Mouse (Mus musculus) urinary bladder, postnatal 14 days (tissue): ENCODE measurements around the gene Lrrc41.
A peak's percentile ranks its signal among the peaks of the same experiment; 100 is the strongest.

ENCODE experiments used
- DNase-seq: peaks from one replicate; pipeline ENCODE4 v3.0.0; 2021; ENCODE audit warnings: low spot score

Lrrc41 gene

GRCm38 (mm10) chr4:116074861-116075620 is at the start of gene Lrrc41, which contains the start of gene Uqcrh:
Gene Lrrc41 (plus strand): TSS chr4:116075269.
Gene Uqcrh (minus strand): TSS chr4:116075071.
- DNase-seq = peak; percentile 95

- no peak for DNase-seq
Measured at GRCm38 (mm10) chr4:116032906-116033305, 42.2 kb upstream of the Lrrc41 start.

- DNase-seq = no peak
Measured at GRCm38 (mm10) chr4:116033374-116033773, 41.7 kb upstream of the Lrrc41 start.

GRCm38 (mm10) chr4:116040466-116040865 is 34.6 kb upstream of the Lrrc41 start:
- no peak for DNase-seq

- DNase-seq = no peak
Measured at GRCm38 (mm10) chr4:116042186-116042585, 32.9 kb upstream of the Lrrc41 start.

GRCm38 (mm10) chr4:116046604-116047003 is 28.5 kb upstream of the Lrrc41 start:
- DNase-seq = no peak

GRCm38 (mm10) chr4:116047681-116048080 is 27.4 kb upstream of the Lrrc41 start:
- DNase-seq = no peak

- peak; percentile 4 for DNase-seq
Measured at GRCm38 (mm10) chr4:116048130-116048920, 26.7 kb upstream of the Lrrc41 start.

GRCm38 (mm10) chr4:116049211-116049610 is 25.9 kb upstream of the Lrrc41 start:
- DNase-seq = no peak

GRCm38 (mm10) chr4:116052526-116053293 is 22.4 kb upstream of the Lrrc41 start:
- peak; percentile 35 for DNase-seq

GRCm38 (mm10) chr4:116053399-116053961 is 21.6 kb upstream of the Lrrc41 start, which contains the start of gene Nsun4:
Gene Nsun4 (minus strand): TSS chr4:116053876.
- DNase-seq = peak; percentile 91

- DNase-seq = no peak
Measured at GRCm38 (mm10) chr4:116057559-116057958, 17.5 kb upstream of the Lrrc41 start.

- no peak for DNase-seq
Measured at GRCm38 (mm10) chr4:116059012-116059726, 15.9 kb upstream of the Lrrc41 start.

- DNase-seq = no peak
Measured at GRCm38 (mm10) chr4:116063855-116064254, 11.2 kb upstream of the Lrrc41 start.

GRCm38 (mm10) chr4:116070116-116070515 is 5.0 kb upstream of the Lrrc41 start:
- DNase-seq = no peak

GRCm38 (mm10) chr4:116073146-116073545 is 1.9 kb upstream of the Lrrc41 start:
- DNase-seq = no peak

- DNase-seq = no peak
Measured at GRCm38 (mm10) chr4:116074145-116074675, 859 bp upstream of the Lrrc41 start.

- DNase-seq = peak; percentile 76
Measured at GRCm38 (mm10) chr4:116075631-116076368, 731 bp downstream of the Lrrc41 start.

GRCm38 (mm10) chr4:116076369-116077231 is 1.5 kb downstream of the Lrrc41 start:
- DNase-seq = peak; percentile 46
